Mouse (Mus musculus) intestine, embryonic 16.5 days (tissue): ENCODE results near the gene Ryk. TPM values are rescaled to one million over a fixed set of nuclear protein-coding genes. Genes with fewer than 3 reads are reported as not detected.

Experiments used
- ATAC-seq: fragments of 200-750 bp; cut with Nextera tagmentation; 2 replicates; pipeline ENCODE4 v1.8.0; 2017; ENCODE audit warnings: moderate TSS enrichment, moderate library complexity
- H3K27ac ChIP-seq: fragments of 300-500 bp; sonication (generic); 2 replicates; pipeline ENCODE4 v1.5.1; 2014; ENCODE audit warnings: mild to moderate bottlenecking, low read length
- H3K27me3 ChIP-seq: fragments of 300-500 bp; sonication (generic); replicated peaks from 2 replicates; pipeline ENCODE4 v1.6.1; 2014; ENCODE audit warnings: low read length, control low read depth, mixed read lengths; ENCODE audit not compliant: control insufficient read depth, insufficient read depth
- H3K36me3 ChIP-seq: fragments of 300-500 bp; sonication (generic); 2 replicates; pipeline ENCODE4 v1.6.1; 2014; ENCODE audit warnings: low read length, control low read depth; ENCODE audit not compliant: control insufficient read depth, insufficient read depth
- H3K4me1 ChIP-seq: fragments of 300-500 bp; sonication (generic); 2 replicates; pipeline ENCODE4 v1.6.1; 2014; ENCODE audit warnings: low read length, control low read depth, mixed read lengths; ENCODE audit not compliant: control insufficient read depth, insufficient read depth
- H3K4me2 ChIP-seq: fragments of 300-500 bp; sonication (generic); 2 replicates; pipeline ENCODE4 v1.6.1; 2014; ENCODE audit warnings: low read depth, low read length, control low read depth
- H3K4me3 ChIP-seq: fragments of 300-500 bp; sonication (generic); 2 replicates; pipeline ENCODE4 v1.5.1; 2014; ENCODE audit warnings: mild to moderate bottlenecking, low read length
- H3K9ac ChIP-seq: fragments of 300-500 bp; sonication (generic); 2 replicates; pipeline ENCODE4 v1.6.1; 2014; ENCODE audit warnings: low read depth, low read length
- H3K9me3 ChIP-seq: fragments of 300-500 bp; sonication (generic); 2 replicates; pipeline ENCODE4 v1.6.1; 2016; ENCODE audit warnings: low read length, control low read depth; ENCODE audit not compliant: control insufficient read depth
- WGBS: fragments of 180-500 bp; shearing (Covaris S2); extraction: QIAGEN DNeasy Blood & Tissue Kit; methylation state at CpG from one replicate; pipeline ENCODE4 v1.1.7; 2014; 5-methylcytosine and 5-hydroxymethylcytosine counted together
- polyA plus RNA-seq: library from polyadenylated mRNA; unstranded; fragments of >200 nt; fragmentation: Nextera tagmentation; extraction: Ambion mirVana; gene quantifications from 2 replicates; pipeline ENCODE4 v1.2.1, GENCODE M21; 2015

Ryk gene
- 13.5 and 14.4 TPM in 2 replicates for polyA plus RNA-seq

DNA sequence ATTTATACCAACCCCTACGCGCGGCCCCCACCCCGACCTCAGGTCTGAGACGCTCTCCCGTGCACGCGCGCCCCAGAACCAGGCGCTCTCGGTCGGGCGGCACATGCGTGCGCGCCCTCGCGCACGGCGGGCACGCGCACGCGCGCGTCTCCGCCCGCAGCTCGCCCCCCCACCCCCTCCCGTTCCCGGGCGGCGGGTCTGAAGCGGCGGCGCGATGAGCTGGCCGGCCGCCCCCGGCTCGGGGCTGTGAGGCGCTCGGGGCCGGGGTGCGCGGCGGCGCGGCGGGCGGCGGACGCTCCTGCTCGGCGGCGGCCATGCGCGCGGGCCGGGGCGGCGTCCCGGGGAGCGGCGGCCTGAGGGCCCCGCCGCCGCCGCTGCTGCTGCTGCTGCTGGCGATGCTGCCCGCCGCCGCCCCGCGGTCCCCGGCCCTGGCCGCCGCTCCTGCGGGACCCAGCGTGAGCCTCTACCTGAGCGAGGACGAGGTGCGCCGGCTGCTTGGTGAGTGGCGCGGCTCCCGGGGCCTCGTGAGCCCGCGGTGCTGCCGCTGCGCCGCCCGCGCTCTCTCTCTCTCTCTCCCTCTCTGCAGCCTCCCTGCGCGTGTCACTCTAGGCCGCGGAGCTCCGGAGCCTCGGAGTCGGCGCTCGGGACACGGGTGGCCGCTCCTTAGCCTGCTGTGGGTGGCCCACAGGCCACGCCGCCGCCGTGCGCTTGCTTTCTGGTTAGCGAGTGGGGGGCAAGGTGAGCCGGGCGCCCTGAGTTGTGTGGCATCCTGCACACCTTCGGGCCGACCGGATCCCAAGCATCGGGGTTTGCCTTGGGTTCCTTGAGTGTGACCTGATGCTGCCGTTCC is at the start of gene Ryk:
TSS of gene Ryk (plus strand) at position 176 of the 850 bp plus-strand sequence.
- under 1% methylated on average over 90 of the region's 119 CpGs for WGBS
- Histone ChIP-seq H3K36me3 (no peaks in the 10 kb centered on the region), H3K4me3 (peak within 1 kb of the TSS; percentile 96), H3K27me3 (no peaks in the 10 kb centered on the region), H3K4me2 (peak within 1 kb of the TSS; percentile 71), H3K9ac (peak within 1 kb of the TSS; percentile 97), H3K9me3 (no peaks in the 10 kb centered on the region), H3K4me1 (peaks cover 24% of the 10 kb centered on the region), H3K27ac (peak within 1 kb of the TSS; percentile 92)
- peak; percentile 83 for ATAC-seq

DNA sequence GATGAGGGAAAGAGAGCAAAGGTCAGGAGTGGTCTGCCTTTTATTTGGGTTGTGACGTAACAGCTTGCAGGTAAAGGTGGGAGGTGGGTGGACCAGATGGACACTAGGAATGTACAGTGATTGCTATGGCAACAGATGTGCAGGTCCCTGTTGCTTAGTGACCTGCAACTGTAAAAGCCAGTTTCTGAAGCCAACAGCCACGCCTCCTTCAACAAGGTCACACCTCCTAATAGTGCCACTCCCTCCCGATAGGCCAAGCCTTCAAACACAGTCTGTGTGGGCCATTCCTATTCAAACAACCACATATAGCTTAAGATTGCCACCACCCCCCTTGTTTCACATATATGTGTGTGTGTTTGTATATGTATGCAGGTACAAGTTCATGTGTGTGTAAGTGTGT is 45.2 kb upstream of the Ryk start:
- 0 out of 2 replicates have a peak, but pooled peaks have one; percentile 44 for ATAC-seq
- Histone ChIP-seq H3K27ac (no peak overlapping the region), H3K9ac (no peak overlapping the region), H3K9me3 (no peaks in the 10 kb centered on the region), H3K4me2 (no peak overlapping the region), H3K36me3 (no peaks in the 10 kb centered on the region), H3K27me3 (no peaks in the 10 kb centered on the region), H3K4me1 (no peaks in the 10 kb centered on the region), H3K4me3 (no peak overlapping the region)
- 50% methylated on average over 3 of the region's 3 CpGs for WGBS

DNA sequence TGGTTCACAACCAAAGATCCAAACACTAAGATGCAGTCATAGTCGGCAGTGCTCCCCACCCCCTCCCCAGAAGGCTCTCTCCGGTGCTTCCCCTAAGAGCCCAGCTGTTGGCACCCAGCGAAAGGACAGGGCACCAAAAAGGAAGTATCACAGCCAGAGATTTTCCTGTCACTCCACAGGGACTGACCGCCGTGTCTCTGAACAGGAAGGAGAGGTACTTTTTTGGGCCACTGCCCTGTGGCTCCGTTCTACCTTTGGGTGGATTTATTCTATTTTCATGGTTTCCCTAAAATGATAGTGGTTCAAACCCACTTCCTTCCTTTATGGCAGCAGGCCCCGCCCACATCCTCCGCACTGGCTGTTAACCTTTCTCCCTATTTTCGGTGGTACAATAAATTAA is 42.9 kb upstream of the Ryk start:
- ATAC-seq: no peak
- Histone ChIP-seq H3K9me3 (no peaks in the 10 kb centered on the region), H3K9ac (no peak overlapping the region), H3K27me3 (no peaks in the 10 kb centered on the region), H3K4me3 (no peak overlapping the region), H3K4me1 (no peaks in the 10 kb centered on the region), H3K4me2 (peak overlapping the region; percentile 30; the same call in 1 of the 2 replicates), H3K36me3 (no peaks in the 10 kb centered on the region), H3K27ac (no peak overlapping the region)
- WGBS: 39% methylated on average over 9 of the region's 9 CpGs

GRCm38 (mm10) chr9:102792836-102793235 is 41.9 kb upstream of the Ryk start:
- H3K9me3 ChIP-seq: no peaks in the 10 kb centered on the region
- H3K27me3 ChIP-seq: no peaks in the 10 kb centered on the region
- no peaks in the 10 kb centered on the region for H3K4me1 ChIP-seq
- no peak for ATAC-seq
- no peak overlapping the region for H3K4me3 ChIP-seq
- no peak overlapping the region for H3K27ac ChIP-seq
- H3K36me3 ChIP-seq: no peaks in the 10 kb centered on the region
- 70% methylated on average over 15 of the region's 15 CpGs for WGBS
- no peak overlapping the region for H3K9ac ChIP-seq
- H3K4me2 ChIP-seq: no peak overlapping the region

GRCm38 (mm10) chr9:102793286-102793809 is 41.4 kb upstream of the Ryk start:
- Histone ChIP-seq H3K36me3 (no peaks in the 10 kb centered on the region), H3K9me3 (no peaks in the 10 kb centered on the region), H3K27ac (no peak overlapping the region), H3K27me3 (no peaks in the 10 kb centered on the region), H3K4me2 (no peak overlapping the region), H3K4me1 (no peaks in the 10 kb centered on the region), H3K9ac (no peak overlapping the region), H3K4me3 (no peak overlapping the region)
- 65% methylated on average over 12 of the region's 12 CpGs for WGBS
- no peak for ATAC-seq

DNA sequence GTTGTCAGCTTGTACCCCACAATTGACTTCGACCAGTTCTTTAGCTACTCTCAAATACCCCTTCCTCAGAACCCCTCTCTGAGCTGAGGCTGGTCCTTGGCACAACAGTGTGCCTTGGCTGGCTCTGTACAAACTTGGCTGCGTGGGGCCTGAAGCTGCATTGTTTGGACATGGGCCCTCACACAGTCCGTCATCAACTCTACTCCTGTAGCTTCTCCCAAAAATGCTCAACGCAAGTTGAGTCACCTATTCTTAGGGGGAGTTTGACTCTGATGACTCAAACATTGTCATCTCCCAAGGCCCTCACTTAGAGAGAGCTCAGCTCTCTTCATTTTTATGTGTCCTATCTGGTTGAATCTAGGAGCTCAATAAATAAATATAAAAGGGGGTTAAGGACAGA is 36.3 kb upstream of the Ryk start:
- ATAC-seq: no peak
- Histone ChIP-seq H3K36me3 (no peaks in the 10 kb centered on the region), H3K27me3 (no peaks in the 10 kb centered on the region; the same call in 1 of the 2 replicates), H3K9ac (no peak overlapping the region), H3K9me3 (no peaks in the 10 kb centered on the region), H3K4me3 (no peak overlapping the region), H3K4me2 (no peak overlapping the region), H3K4me1 (no peaks in the 10 kb centered on the region), H3K27ac (no peak overlapping the region)
- WGBS: 77% methylated on average over 4 of the region's 4 CpGs

DNA sequence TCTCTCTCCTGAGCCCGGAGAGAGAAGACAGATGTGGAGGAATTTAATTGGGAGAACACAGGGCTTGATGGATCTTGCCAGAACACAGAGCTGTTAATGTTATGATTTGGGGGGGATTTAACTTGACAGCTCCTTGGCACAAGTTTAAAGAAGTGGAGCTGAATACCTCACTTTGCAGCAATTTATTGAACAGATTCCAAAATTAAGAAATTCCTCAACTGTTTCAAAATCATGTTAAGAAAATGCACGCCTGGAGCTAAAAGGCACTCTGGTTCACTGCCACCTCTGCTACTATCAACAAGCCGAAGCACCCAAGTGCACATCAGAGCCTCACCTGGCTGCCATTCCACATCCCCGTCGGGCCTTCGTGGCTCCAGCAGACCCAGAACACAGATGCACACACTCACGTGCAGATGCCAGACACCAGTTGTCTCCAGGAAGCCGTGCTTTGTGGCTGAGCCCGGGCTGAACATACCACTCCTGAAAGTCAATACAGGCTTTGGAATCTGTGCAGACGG is 28.6 kb upstream of the Ryk start:
- ATAC-seq: peak; percentile 11; the same call in 1 of the 2 replicates
- no peak overlapping the region for H3K4me3 ChIP-seq
- no peak overlapping the region for H3K9ac ChIP-seq
- H3K36me3 ChIP-seq: no peaks in the 10 kb centered on the region
- H3K4me2 ChIP-seq: no peak overlapping the region
- H3K4me1 ChIP-seq: no peaks in the 10 kb centered on the region
- WGBS: 53% methylated on average over 10 of the region's 10 CpGs
- peak overlapping the region; percentile 14; the same call in 1 of the 2 replicates for H3K27ac ChIP-seq
- no peaks in the 10 kb centered on the region for H3K9me3 ChIP-seq
- no peaks in the 10 kb centered on the region for H3K27me3 ChIP-seq

DNA sequence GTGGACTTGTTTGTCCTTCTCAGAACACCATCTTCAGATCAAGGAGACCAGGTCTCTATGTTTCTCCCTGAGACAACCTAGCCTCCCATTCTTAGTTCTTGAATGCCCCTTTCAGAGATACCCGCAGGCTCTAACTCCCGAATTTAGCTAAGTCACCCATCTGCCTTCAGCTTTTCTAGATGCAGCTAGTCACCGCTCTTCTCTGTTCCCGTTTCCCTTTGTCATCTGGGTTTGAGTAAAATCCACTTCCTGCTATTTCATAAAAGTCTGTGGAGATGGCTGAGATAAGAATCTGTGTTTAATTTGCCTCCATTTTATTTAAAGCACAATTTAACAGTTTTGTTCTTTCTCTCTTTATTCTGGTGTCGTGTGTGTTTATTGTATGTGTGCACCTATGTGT is 23.5 kb upstream of the Ryk start:
- Histone ChIP-seq H3K36me3 (no peaks in the 10 kb centered on the region), H3K4me1 (no peaks in the 10 kb centered on the region), H3K27me3 (no peaks in the 10 kb centered on the region), H3K9ac (no peak overlapping the region), H3K9me3 (no peaks in the 10 kb centered on the region), H3K4me3 (no peak overlapping the region), H3K27ac (no peak overlapping the region), H3K4me2 (no peak overlapping the region)
- no peak for ATAC-seq
- 80% methylated on average over 5 of the region's 5 CpGs for WGBS

DNA sequence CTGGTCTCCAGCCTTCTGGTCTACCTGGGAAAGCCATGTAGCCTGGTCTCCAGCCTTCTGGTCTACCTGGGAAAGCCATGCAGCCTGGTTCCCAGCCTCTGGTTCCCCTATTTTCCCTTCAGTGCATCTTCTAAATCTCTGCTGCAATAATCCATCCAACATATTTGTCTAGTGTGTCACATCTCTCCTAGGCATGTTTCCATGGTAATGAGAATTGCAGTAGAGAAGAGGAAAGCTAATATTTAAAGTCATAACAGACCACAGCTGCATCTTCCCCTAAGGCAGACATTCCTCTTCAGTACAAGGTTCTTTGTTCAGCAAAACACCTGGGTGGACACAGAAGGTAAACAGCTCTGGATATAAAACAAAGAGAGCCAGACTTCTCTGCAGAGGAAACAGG is 16.5 kb upstream of the Ryk start:
- ATAC-seq: no peak
- Histone ChIP-seq H3K9ac (no peak overlapping the region), H3K36me3 (no peaks in the 10 kb centered on the region), H3K4me3 (no peak overlapping the region), H3K4me1 (no peaks in the 10 kb centered on the region), H3K27ac (no peak overlapping the region), H3K27me3 (no peaks in the 10 kb centered on the region), H3K4me2 (no peak overlapping the region), H3K9me3 (no peaks in the 10 kb centered on the region)
